Mouse (Mus musculus) kidney, adult 2 months (tissue): ENCODE measurements around the gene Hoxa13. TPM values are rescaled to one million over a fixed set of nuclear protein-coding genes. Genes with fewer than 3 reads are reported as not detected.
A peak's percentile ranks its signal among the peaks of the same experiment; 100 is the strongest.

ENCODE experiments used
- DNase-seq: peaks from one replicate; pipeline ENCODE4 v3.0.0; 2021
- H3K27ac ChIP-seq: fragments of 200-500 bp; 2 replicates; pipeline ENCODE4 v1.5.1; 2012; ENCODE audit warnings: low read depth, low read length, control low read depth, inconsistent platforms; ENCODE audit not compliant: insufficient read depth
- H3K27me3 ChIP-seq: fragments of 200-500 bp; replicated peaks from 2 replicates; pipeline ENCODE4 v1.6.1; 2012; ENCODE audit warnings: mild to moderate bottlenecking, moderate library complexity, low read length, inconsistent platforms; ENCODE audit not compliant: control insufficient read depth, insufficient read depth
- H3K36me3 ChIP-seq: fragments of 200-500 bp; 2 replicates; pipeline ENCODE4 v1.6.1; 2012; ENCODE audit warnings: mild to moderate bottlenecking, moderate library complexity, low read length, inconsistent platforms; ENCODE audit not compliant: control insufficient read depth, insufficient read depth
- H3K4me1 ChIP-seq: fragments of 200-500 bp; 2 replicates; pipeline ENCODE4 v1.6.1; 2011; ENCODE audit warnings: low read length; ENCODE audit not compliant: control insufficient read depth, insufficient read depth
- H3K4me3 ChIP-seq: fragments of 200-500 bp; 2 replicates; pipeline ENCODE4 v1.5.1; 2011; ENCODE audit warnings: mild to moderate bottlenecking, low read depth, low read length, control low read depth; ENCODE audit not compliant: insufficient read depth
- CTCF ChIP-seq: fragments of 200-500 bp; conservative IDR thresholded peaks from 2 replicates; pipeline ENCODE4 v1.5.1; 2011; ENCODE audit warnings: low read depth, mild to moderate bottlenecking, control low read depth, low read length, moderate library complexity, mixed read lengths; ENCODE audit not compliant: insufficient read depth, insufficient read length
- POLR2A ChIP-seq: fragments of 200-500 bp; IDR thresholded peaks from one replicate; pipeline ENCODE4 v1.6.1; 2011; ENCODE audit warnings: low read depth, low read length, control low read depth
- WGBS: fragments of 180-500 bp; shearing (Covaris S2); methylation state at CpG from one replicate; pipeline ENCODE4 v1.1.7; 2018; 5-methylcytosine and 5-hydroxymethylcytosine counted together
- polyA plus RNA-seq: library from polyadenylated mRNA; depleted of rRNA; stranded (reverse); fragments of >200 nt; gene quantifications from 2 replicates; pipeline ENCODE4 v1.2.3, GENCODE M21; 2012; rRNA removed

Hoxa13 gene
- polyA plus RNA-seq, 1 experiment, result not detected

DNA sequence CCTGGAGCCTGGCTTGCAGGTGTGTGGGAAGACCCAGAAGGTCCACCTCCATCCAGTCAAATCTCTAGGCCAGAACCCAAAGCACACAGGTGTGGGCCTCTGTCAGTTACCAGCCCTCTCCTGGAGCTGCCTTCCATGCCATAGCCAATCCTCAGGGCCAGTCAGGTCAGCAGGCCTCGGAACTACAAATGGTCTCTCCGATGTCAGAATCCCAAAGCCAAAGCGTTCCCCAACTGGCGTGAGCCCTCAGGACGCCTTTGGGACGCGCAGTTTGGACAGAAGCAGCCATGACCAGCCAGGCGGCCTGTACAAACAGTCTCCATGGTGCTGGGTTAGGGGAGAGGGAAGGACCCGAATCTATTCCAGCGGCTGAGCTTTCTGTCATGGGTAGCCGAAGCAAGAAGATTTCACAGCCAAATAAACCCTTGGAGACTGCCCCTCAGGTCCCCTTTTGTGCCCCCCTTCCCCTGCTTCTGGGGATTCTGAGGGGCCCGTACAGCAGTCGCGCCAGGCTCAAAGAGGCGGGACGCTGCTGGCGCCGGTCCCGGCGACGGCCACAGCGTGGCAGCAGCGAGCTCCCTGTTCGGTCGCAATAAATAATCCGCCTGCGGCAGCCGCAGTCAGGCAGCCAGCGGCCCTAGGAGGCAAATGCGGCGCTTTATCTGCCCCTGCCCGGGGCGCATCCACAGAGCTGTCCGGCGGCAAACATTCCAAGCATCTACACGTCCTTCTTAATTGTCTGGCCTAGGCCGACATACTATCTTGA, 49.3 kb downstream of the Hoxa13 start:
- H3K36me3 ChIP-seq, result no peaks in the 10 kb centered on the region
- H3K4me3 ChIP-seq, result peak overlapping the region; percentile 87
- under 1% methylated on average over 37 of the region's 37 CpGs for WGBS
- TF ChIP-seq POLR2A (peak; percentile 56), CTCF (peak; percentile 71)
- DNase-seq, result peak; percentile 92
- peak overlapping the region; percentile 99 for H3K27ac ChIP-seq
- H3K27me3 ChIP-seq, result no peaks in the 10 kb centered on the region
- H3K4me1 ChIP-seq, result peaks cover 21% of the 10 kb centered on the region

DNA sequence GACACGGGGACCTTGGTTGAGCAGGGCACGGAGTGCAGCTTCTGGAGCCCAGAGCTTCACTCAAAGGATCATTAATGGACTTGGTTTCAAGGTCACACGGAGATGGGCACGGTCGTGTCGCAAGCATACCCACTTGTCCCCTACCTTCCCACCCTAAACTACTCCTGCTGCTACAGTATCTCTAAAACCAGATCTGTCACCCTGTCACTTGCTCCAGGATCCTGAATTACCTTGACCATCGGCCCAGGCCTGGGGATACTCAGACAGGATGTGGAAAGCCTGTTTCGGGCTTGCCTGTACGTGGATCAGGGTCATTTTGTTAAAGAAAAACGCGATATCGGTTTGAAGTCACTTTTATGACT, 51.0 kb downstream of the Hoxa13 start:
- Histone ChIP-seq H3K4me1 (peaks cover 16% of the 10 kb centered on the region), H3K36me3 (peaks cover 2% of the 10 kb centered on the region; the same call in 1 of the 2 replicates), H3K27me3 (no peaks in the 10 kb centered on the region), H3K27ac (peak overlapping the region; percentile 39), H3K4me3 (peak overlapping the region; percentile 39)
- TF ChIP-seq POLR2A (no peak), CTCF (no peak)
- DNase-seq, result no peak
- 16% methylated on average over 12 of the region's 12 CpGs for WGBS

- DNase-seq, result peak; percentile 39
- peaks cover 13% of the 10 kb centered on the region for H3K4me1 ChIP-seq
- H3K27ac ChIP-seq, result peak overlapping the region; percentile 39
- 10% methylated on average over 18 of the region's 18 CpGs for WGBS
- no peak for TF ChIP-seq POLR2A
- TF ChIP-seq CTCF, result no peak
- H3K36me3 ChIP-seq, result peaks cover 3% of the 10 kb centered on the region; the same call in 1 of the 2 replicates
- H3K4me3 ChIP-seq, result peak overlapping the region; percentile 39
- no peaks in the 10 kb centered on the region for H3K27me3 ChIP-seq
Observed at GRCm38 (mm10) chr6:52208868-52209684, 51.6 kb downstream of the Hoxa13 start.

- Histone ChIP-seq H3K4me3 (peak within 1 kb of the TSS; percentile 39), H3K27ac (peak within 1 kb of the TSS; percentile 39), H3K36me3 (peaks cover 3% of the 10 kb centered on the region; the same call in 1 of the 2 replicates), H3K27me3 (no peaks in the 10 kb centered on the region), H3K4me1 (peaks cover 13% of the 10 kb centered on the region)
- TF ChIP-seq POLR2A, result no peak
- TF ChIP-seq CTCF, result no peak
- WGBS, result 6% methylated on average over 47 of the region's 47 CpGs
- DNase-seq, result peak; percentile 88
Observed at GRCm38 (mm10) chr6:52208072-52208867, 52.4 kb downstream of the Hoxa13 start, which contains the start of gene Hoxa6. Gene Hoxa6, minus strand, starts transcription at chr6:52208722.

Other genes with a start within 250 kb of the Hoxa13 start
- gene Skap2, start 248.3 kb downstream of the Hoxa13 start, polyA plus RNA-seq, result 12.4 and 22.2 TPM in 2 replicates
- gene Hoxa1, start 102.6 kb downstream of the Hoxa13 start, polyA plus RNA-seq, result 1.2 and 1.3 TPM in 2 replicates
- gene Hoxa2, start 96.0 kb downstream of the Hoxa13 start, polyA plus RNA-seq, result 1.3 and 1.6 TPM in 2 replicates
- 0.19 and 0.22 TPM in 2 replicates for gene 5730596B20Rik, start 83.4 kb downstream of the Hoxa13 start, polyA plus RNA-seq
- 2.8 TPM in 2 replicates for gene Hoxa4, start 69.1 kb downstream of the Hoxa13 start, polyA plus RNA-seq
- 6.9 and 8.1 TPM in 2 replicates for gene Hoxa5, start 56.3 kb downstream of the Hoxa13 start, polyA plus RNA-seq
- 2.4 and 3.4 TPM in 2 replicates for gene Hoxa6, start 52.2 kb downstream of the Hoxa13 start, polyA plus RNA-seq
- 7.4 and 7.6 TPM in 2 replicates for gene Hoxa3, start 47.5 kb downstream of the Hoxa13 start, polyA plus RNA-seq
- gene Gm28308, start 47.5 kb downstream of the Hoxa13 start, polyA plus RNA-seq, result 0.78 and 2.9 TPM in 2 replicates
- 44.1 and 45.9 TPM in 2 replicates for gene Hoxa7, start 39.0 kb downstream of the Hoxa13 start, polyA plus RNA-seq
- gene Hoxa9, start 29.8 kb downstream of the Hoxa13 start, polyA plus RNA-seq, result 36.0 and 63.1 TPM in 2 replicates
- gene Hoxa10, start 20.0 kb downstream of the Hoxa13 start, polyA plus RNA-seq, result 34.0 and 34.4 TPM in 2 replicates
- gene Hoxa11, start 15.1 kb downstream of the Hoxa13 start, polyA plus RNA-seq, result 3.7 TPM in 2 replicates
- not detected in 2 replicates for gene Evx1, start 52.6 kb upstream of the Hoxa13 start, polyA plus RNA-seq